Mouse (Mus musculus): ENCODE results near the gene Sppl2a. TPM values are rescaled to one million over a fixed set of nuclear protein-coding genes. Genes with fewer than 3 reads are reported as not detected.

Gene Sppl2a
- 26.6 and 26.9 TPM in 2 replicates for polyA plus RNA-seq (2012; rRNA removed)

GRCm38 (mm10) chr2:126932897-126933641 is at the start of gene Sppl2a:
TSS of gene Sppl2a (minus strand) at chr2:126933235.

DNA sequence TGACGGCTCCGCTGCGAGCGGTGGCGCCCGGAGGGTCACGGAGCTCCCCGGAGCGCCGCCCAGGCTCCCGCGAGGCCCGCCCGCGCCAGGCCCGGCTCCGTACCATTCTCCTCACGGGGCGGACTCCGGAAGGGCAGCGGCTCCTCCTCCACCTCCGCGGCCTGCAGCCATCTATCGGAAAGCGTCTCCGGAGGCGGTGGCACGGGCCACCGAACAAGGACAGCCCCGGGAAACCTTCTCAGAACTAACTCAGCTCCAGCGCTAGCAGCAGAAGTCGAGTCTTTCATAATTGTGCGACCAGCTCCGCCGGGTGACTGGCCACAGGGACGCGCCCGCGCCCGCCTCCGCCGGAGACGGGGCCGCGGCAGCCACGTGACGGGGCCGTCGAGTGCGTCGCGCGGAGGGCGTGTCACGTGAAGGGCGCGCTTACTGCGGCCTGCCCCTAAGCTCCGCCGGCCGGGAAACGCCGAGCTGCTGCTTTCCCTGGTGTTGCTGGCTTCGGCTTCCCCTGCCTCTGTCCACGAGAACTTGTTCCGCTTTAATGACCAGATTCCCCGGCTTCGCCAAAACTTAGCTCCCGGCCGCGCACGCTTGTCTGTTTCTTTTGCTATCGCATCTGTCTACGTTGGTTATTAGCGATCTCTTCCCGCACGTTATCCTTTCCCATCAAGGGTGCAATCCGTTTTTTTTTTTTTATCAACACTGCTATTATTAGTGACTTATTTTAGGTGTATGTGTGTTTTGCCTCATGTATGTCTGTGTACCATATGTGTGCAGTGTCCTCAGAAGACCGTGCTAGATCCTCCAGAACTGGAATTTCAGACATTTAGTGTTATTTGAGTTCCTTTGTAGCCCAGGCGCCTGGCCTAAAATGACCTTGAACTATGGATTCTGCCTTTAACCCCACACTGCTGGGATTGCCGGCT is 56.9 kb downstream of the Sppl2a start, which contains the start of gene Trpm7:
Trpm7 (minus strand) TSS at position 360 of the 926 bp plus-strand sequence.

Other genes starting within 250 kb of the Sppl2a start
- 10.6 and 11.0 TPM in 2 replicates for gene Usp8, start 225.9 kb downstream of the Sppl2a start, polyA plus RNA-seq (2012; rRNA removed)
- gene Usp50, start 149.8 kb downstream of the Sppl2a start, polyA plus RNA-seq (2012; rRNA removed): 0.23 and 0.67 TPM in 2 replicates
- 2.2 and 2.4 TPM in 2 replicates for gene Trpm7, start 57.0 kb downstream of the Sppl2a start, polyA plus RNA-seq (2012; rRNA removed)
- 1.5 and 1.7 TPM in 2 replicates for gene Ap4e1, start 75.5 kb upstream of the Sppl2a start, polyA plus RNA-seq (2012; rRNA removed)
- gene Blvra, start 137.4 kb upstream of the Sppl2a start, polyA plus RNA-seq (2012; rRNA removed): 3.8 TPM in 2 replicates
- gene Ncaph, start 200.7 kb upstream of the Sppl2a start, polyA plus RNA-seq (2012; rRNA removed): 2.4 and 2.7 TPM in 2 replicates
- 2.9 and 3.5 TPM in 2 replicates for gene Itpripl1, start 210.2 kb upstream of the Sppl2a start, polyA plus RNA-seq (2012; rRNA removed)

Measured in colon, adult 2 months (tissue).